Mouse (Mus musculus): ENCODE results near the gene Rpp21.

Rpp21 gene

GRCm38 (mm10) chr17:36257969-36258368 lies at the start of gene Rpp21:
Gene Rpp21 (minus strand): TSS chr17:36258069.
- no peak for DNase-seq

- no peak for DNase-seq
These were observed 28.5 kb upstream of the Rpp21 start, which contains the start of gene H2-M10.2 for GRCm38 (mm10) chr17:36286390-36286789. Gene H2-M10.2 (minus strand): TSS chr17:36286490.

DNA sequence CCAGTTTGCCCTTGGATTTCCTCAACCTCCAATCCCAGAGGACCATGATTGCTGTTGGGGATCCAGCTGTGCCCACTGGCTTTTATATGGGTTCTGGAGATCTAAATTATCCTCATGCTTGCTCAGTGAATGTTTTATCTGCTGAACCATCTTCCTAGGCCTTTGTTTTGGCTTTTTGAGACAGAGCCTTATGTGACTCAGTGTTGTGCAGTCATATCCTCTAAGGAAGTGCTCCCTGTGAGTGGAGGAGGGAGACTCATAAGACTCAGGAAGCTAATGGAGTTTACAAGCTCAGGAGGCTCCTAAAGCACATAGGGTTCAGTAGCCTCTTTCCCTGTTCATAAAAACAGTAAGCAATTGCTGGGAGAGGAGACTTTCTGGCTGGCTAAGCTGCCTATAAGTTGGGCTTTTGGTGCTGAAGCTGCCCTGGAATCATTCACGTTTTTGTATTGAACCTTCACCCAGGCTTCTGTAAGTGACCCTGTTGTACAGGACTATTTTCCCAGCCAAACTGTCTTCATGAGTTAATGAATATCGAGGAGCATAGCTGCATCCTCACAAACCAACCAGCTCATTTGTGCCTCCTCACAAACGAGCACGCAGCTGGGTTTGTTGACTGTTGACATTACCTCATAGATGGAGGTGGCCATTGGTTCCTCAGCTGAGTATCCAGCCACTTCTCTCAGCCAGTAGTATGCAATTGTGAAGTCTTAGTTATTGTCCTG lies 23.8 kb upstream of the Rpp21 start:
- no peak for DNase-seq

DNA sequence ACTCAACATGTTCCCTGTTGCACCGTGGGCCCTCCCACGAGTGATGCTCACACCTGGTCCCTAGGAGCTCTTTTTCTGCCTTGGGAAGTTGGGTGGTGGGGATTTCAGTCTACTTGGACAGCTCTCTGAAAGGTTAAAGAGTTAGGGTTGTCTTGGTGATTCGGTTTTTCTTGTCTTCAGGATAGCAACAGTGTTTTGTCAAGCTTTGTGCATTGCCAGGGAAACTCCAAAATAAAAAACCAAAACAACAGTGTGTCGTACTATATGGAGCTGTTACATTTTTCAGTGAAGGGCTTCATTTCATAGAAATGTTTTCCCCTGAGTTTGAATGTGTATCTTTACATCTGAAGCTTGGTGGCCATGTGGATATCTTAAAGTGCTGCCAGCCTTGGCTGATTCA lies 16.9 kb upstream of the Rpp21 start:
- DNase-seq = no peak

GRCm38 (mm10) chr17:36273796-36274195 lies 15.9 kb upstream of the Rpp21 start:
- no peak for DNase-seq

GRCm38 (mm10) chr17:36272643-36273366 lies 14.9 kb upstream of the Rpp21 start:
- DNase-seq = no peak

- peak; percentile 79 to 90 for DNase-seq
These were observed 13.9 kb upstream of the Rpp21 start, which contains the start of gene Trim39 for GRCm38 (mm10) chr17:36271586-36272256. Gene Trim39 (minus strand): TSS chr17:36272247.

GRCm38 (mm10) chr17:36270956-36271585 lies 13.2 kb upstream of the Rpp21 start:
- DNase-seq = peak; percentile 86 to 94

DNA sequence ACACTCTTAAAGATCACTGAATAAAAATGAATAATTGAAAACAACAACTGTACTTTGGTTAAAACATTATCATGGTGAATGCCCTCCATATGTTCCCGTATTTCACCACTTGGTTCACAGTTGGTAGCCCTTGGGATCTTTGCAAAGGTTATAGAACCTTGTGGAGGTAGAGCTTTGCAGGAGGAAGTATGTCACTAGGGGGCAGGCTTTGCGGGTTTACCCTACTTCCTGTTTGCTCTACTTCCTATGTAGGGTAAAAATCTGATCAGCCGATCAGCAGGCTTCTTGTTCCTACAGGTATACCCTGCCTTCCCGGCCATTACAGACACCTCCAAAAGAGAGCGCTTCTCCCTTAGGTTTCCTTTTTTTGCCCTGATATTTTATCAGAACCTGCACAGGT lies 8.0 kb upstream of the Rpp21 start:
- peak in 1 of 2 experiments; percentile 42 for DNase-seq

DNA sequence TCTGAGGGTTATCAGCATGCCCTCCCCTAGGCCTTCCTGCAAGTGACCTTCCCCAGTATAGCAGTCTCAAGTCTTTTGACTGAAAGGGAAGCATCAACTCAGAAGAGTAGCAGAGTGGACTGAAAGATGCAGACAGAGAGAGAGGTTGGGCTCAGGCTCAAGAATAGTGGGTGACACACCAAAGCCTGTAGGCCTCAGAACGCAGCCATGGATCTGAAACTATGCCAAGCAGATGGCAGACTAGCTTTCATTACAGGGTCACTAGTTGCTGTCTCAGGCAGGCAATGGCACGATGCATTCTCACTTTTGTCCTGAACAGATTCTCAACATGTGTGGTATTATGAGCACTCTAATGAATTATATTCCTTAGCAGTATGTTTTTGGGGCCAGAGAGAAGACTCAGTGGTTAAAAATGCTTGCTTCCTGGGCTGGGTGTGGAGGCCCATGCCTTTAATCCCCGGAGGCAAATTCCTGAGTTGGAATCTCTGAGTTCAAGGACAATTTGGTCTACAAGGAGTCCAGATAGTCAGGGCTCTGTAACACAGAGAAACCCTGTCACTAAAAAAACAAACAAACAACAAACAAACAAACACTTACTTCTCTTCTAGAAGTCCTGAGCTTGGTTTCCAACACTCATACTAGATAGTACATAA lies 6.5 kb upstream of the Rpp21 start:
- no peak for DNase-seq

DNA sequence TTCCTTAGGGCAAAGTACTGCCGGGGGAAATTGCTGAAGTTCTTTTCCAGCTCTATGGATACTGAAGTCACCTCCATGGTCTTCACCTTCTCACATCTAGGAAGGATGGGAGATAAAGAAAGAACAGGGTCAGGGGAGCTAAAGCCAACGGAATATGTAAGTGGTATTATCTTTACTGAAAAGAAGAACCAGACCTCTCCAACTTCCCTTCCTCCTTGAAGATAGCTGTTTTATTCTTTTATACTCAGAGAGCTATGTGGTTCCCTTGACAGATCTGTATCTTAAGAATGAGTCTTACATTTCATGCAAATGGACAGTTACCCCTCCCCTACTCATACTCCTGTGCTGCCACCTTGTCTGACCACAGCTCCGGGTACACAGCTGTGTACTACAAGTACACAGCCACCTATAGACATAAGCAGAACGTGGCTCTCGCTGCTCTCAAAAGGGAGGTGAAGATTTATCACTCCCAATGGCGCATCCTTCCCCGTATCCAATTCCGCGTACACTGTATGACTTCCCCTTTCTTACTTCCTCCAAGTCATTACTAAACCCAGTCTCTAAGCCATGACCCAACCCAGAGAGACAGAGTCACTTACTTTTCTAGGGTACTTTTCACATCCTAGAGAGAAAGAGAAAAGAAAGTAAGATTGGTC lies 3.8 kb upstream of the Rpp21 start:
- DNase-seq = no peak

DNA sequence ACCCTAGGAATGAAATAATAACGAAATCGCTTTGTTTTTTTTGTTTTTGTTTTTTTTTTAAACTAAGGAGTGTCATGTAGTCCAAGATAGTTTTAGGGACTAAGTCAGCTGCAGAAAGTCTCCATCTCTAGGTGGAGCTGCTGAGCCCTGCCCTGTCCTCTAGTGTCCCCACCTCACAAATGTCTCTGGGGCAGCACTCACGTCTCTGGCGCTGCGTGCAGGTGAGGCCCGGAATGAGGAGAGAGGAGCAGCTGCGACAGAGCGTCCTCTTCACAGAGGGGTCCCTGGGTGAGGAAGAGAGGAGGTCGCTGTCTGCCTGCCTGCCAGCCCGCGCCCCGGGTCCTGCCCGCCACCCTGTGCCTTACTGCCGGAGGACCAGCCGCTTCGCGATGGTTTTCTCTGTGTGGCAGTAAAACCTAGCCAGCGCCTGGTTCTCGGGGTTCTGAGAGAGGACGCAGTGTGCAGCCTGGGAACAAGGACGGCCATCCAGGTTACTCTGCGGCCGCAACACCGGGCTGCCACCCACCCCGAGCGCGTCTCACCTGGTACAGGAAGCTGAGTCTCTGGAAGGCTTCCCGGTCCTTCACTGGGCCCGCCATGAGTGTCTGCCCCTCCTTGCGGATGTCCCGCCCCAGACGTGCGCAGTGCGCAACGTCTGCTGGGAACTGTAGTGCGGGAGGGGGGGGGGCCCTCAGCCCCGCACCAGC lies 475 bp downstream of the Rpp21 start:
- DNase-seq = peak; percentile 86 to 93

GRCm38 (mm10) chr17:36253087-36253600 lies 4.7 kb downstream of the Rpp21 start:
- DNase-seq = no peak

DNA sequence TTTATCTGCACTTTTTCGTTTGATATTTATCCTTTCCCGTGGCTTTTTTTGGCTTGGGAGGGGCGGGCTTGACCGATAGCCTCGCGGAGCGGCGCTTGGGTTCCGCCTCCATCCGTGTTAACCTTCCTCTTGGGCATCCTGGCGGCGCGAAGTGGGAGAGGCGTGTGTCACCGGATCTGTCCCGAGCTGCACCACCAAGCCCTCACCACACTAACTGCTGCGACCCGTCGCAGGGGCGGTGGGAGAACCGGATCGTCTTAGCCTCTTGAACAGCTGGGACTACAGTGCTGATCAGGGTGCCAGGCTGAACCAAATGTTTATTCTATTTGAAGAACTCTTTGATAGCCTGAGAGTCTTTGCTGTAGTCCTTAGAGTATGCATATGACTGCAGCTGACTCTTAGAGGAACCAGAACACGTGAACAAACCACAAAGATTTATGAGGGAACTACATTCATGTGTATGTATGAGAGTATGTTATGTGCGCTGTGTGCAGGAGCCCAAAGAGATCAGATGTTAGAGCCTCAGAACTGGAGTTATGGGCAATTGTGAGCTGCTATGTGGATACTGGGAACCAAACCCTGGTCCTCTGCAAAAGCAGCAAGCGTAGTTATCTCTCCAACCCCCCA lies 5.5 kb downstream of the Rpp21 start:
- peak in 1 of 2 experiments; percentile 54 for DNase-seq

DNA sequence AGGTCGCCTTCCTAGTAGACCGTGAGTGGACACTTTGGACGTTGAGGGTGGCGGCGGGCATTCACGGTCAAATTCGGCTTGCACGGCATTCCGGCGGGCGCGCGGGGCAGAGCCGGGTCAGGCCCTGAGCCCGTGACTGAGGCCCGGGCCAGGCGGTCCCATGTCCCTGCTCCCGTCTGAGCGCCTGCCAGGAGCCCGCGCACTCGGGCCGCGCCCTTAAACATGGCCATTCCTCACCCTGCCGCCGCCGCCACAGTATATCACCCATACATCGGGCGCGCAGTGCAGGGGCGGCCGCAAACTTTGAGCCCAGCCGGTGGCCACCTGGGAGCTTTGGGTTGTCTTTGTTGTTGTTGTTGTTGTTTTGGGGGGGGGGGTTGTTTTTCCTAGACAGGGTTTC lies 9.0 kb downstream of the Rpp21 start:
- DNase-seq = no peak

DNA sequence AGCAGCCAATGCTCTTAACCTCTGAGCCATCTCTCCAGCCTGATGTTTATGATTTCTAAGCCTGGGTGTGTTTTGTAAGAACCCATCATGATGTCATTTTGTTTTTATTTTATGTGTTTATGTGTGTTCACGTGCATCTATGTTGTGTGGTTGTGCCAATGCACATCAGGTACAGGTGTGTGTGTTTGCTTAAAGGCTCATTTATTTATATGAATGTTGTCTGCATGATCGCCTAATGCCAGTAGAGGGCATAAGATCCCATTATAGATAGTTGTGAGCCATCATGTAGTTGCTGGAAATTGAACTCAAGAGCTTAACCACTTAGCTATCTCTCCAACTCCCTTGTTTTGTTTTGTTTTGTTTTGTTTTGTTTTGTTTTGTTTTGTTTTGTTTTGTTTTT lies 12.1 kb downstream of the Rpp21 start:
- DNase-seq = no peak

DNA sequence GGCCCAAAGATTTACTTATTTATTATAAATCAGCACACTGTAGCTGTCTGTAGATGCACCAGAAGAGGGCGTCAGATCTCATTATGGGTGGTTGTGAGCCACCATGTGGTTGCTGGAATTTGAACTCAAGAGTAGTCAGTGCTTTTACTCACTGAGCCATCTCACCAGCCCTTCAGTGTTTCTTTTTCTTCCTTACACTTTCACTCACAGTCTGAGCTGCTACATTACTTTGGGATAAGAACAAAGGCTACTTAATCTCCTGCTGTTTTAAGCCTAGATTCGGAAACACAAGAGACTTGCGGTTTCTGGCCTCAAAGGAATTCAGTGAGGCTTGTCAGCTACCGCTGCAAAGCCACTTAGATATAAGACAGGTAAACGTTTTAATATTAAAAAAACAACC lies 13.8 kb downstream of the Rpp21 start:
- no peak for DNase-seq

DNA sequence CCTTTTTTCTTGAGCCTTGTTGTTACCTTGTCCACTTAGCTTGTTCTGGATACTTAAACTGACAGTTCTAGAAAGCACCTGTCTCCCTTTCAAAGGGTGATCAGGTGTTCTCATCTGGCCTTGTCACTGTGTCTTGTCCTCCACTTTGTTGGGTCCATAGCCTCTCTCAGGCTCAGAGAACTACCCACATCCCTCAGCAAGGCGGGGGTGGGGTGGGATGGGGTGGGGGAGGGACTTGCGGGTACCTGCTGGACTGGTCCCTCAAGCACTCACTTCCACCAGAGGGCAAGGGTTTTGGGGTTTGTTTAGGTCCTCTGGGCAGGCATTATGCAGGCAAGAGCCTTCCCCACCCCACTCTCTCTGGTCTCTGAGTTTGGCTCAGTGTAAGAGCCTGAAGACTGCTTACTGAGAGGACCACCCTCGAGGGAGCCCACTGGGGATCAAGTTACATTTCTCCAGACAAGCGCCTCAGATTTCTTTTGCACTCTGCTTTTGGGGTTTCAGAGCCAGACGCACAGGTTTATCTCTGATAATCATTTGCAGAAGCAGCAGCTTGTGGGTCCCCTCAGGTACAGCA lies 17.1 kb downstream of the Rpp21 start:
- no peak for DNase-seq

DNA sequence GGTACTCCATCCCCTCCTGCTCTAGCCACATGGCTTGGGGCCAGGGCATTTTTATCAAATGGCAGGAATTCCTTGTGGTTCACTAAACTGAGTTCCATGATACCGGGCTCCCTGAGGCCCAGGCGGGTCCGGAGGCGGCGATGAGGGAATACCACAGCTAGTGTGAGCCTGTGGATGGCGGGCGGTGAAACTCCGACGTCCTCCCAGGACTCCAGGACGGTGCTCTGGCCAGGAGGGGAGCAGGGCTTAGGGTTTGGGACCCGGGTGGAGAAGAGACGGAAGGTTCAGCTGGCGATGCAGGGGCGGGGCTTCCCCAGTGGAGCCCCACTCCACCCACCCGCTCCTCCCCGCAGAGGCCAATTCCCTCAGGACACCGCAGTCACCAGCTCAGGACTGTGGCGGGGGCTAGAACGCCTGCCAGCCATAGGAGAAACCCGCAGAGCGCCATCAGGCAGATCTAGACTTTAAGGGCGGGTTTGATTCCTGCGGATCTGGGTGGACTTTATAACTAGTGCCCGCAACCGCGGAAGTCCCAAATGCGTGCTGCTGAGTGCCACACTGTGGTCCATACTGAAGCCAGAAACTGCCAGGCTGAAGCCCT lies 20.4 kb downstream of the Rpp21 start:
- peak; percentile 12 to 40 for DNase-seq

DNA sequence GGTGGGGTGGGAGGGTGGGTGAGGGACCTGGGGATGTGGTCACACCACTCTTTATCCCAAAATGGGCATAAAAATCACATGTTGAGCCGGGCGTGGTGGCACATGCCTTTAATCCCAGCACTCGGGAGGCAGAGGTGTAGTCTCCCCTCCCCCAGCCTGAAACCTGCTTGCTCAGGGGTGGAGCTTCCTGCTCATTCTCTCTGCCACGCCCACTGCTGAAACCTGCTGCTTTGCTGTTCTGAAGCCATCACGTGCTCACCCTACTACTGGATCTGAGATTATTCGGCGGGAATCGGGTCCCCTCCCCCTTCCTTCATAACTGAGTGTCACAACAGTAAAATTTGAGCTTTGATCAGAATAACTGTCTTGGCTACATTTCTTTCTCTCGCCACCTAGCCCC lies 22.6 kb downstream of the Rpp21 start:
- DNase-seq = peak; percentile 54 to 66

Measured in kidney, postnatal 25 days (tissue).